Mouse (Mus musculus) embryonic facial prominence, embryonic 13.5 days (tissue): Measurements from ENCODE around the gene Cpne4. TPM values are rescaled to one million over a fixed set of nuclear protein-coding genes. Genes with fewer than 3 reads are reported as not detected.

ENCODE experiments used
- ATAC-seq: fragments of 200-750 bp; cut with Nextera tagmentation; 2 replicates; pipeline ENCODE4 v1.8.0; 2017; ENCODE audit warnings: low read depth; ENCODE audit not compliant: insufficient number of reproducible peaks, insufficient read depth, low FRiP score, low TSS enrichment
- H3K27ac ChIP-seq: fragments of 300-500 bp; sonication (generic); 2 replicates; pipeline ENCODE4 v1.5.1; 2015; ENCODE audit warnings: moderate library complexity, mild to moderate bottlenecking, inconsistent platforms
- H3K27me3 ChIP-seq: fragments of 300-500 bp; sonication (generic); 2 replicates; pipeline ENCODE4 v1.6.1; 2015; ENCODE audit warnings: mild to moderate bottlenecking, inconsistent platforms
- H3K36me3 ChIP-seq: fragments of 300-500 bp; sonication (generic); 2 replicates; pipeline ENCODE4 v1.6.1; 2015; ENCODE audit warnings: mild to moderate bottlenecking, inconsistent platforms
- H3K4me1 ChIP-seq: fragments of 300-500 bp; sonication (generic); 2 replicates; pipeline ENCODE4 v1.6.1; 2015; ENCODE audit warnings: inconsistent platforms
- H3K4me2 ChIP-seq: fragments of 300-500 bp; sonication (generic); 2 replicates; pipeline ENCODE4 v1.6.1; 2015; ENCODE audit warnings: moderate library complexity, mild to moderate bottlenecking, inconsistent platforms
- H3K4me3 ChIP-seq: fragments of 300-500 bp; sonication (generic); 2 replicates; pipeline ENCODE4 v1.5.1; 2015; ENCODE audit warnings: mild to moderate bottlenecking, inconsistent platforms
- H3K9ac ChIP-seq: fragments of 300-500 bp; sonication (generic); 2 replicates; pipeline ENCODE4 v1.6.1; 2015; ENCODE audit warnings: mild to moderate bottlenecking, inconsistent platforms
- H3K9me3 ChIP-seq: fragments of 300-500 bp; sonication (generic); 2 replicates; pipeline ENCODE4 v1.6.1; 2016; ENCODE audit warnings: inconsistent platforms
- WGBS: fragments of 180-500 bp; shearing (Covaris S2); methylation state at CpG from one replicate; pipeline ENCODE4 v1.1.7; 2015; ENCODE audit warnings: mixed read lengths; 5-methylcytosine and 5-hydroxymethylcytosine counted together
- polyA plus RNA-seq: library from polyadenylated mRNA; unstranded; fragments of >200 nt; fragmentation: Nextera tagmentation; extraction: Ambion mirVana; gene quantifications from 2 replicates; pipeline ENCODE4 v1.2.1, GENCODE M21; 2015

Cpne4 gene
- polyA plus RNA-seq, 1 experiment from 2014 or later: 1.6 TPM

- no peak overlapping the region for H3K4me3 ChIP-seq
- H3K9me3 ChIP-seq: no peaks in the 10 kb centered on the region
- ATAC-seq: no peak
- no peak overlapping the region for H3K4me2 ChIP-seq
- H3K27me3 ChIP-seq: no peaks in the 10 kb centered on the region
- 79% methylated on average over 2 of the region's 2 CpGs for WGBS
- H3K4me1 ChIP-seq: 0 out of 2 replicates have a peak, but pooled peaks cover 3% of the 10 kb centered on the region
- no peaks in the 10 kb centered on the region for H3K36me3 ChIP-seq
- H3K9ac ChIP-seq: no peak overlapping the region
- no peak overlapping the region for H3K27ac ChIP-seq
These were observed 47.9 kb downstream of the Cpne4 start for GRCm38 (mm10) chr9:104594979-104595378.

DNA sequence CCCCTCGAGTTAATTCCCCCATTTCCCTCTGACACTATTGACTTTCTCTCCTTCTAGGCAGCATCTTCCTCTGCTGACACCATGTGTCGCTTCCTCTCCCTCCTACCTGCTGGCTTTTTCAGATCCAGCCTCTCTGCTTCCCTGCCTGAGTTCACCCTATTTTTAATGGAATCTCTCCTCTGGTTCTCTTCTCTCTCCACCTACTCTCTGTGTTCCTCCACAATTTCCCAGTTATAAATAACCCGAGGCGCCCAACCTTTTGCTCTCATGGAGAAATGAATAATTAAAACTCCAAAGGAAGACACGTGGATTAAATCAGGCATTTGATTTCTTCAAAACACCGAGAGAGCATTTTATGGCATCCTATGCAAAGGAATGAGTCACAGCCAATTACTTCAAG is 65.4 kb downstream of the Cpne4 start:
- Histone ChIP-seq H3K4me2 (no peak overlapping the region), H3K27me3 (no peaks in the 10 kb centered on the region), H3K36me3 (no peaks in the 10 kb centered on the region), H3K9me3 (no peaks in the 10 kb centered on the region), H3K4me1 (no peaks in the 10 kb centered on the region), H3K9ac (no peak overlapping the region), H3K27ac (no peak overlapping the region), H3K4me3 (no peak overlapping the region)
- 48% methylated on average over 6 of the region's 6 CpGs for WGBS
- ATAC-seq: no peak

DNA sequence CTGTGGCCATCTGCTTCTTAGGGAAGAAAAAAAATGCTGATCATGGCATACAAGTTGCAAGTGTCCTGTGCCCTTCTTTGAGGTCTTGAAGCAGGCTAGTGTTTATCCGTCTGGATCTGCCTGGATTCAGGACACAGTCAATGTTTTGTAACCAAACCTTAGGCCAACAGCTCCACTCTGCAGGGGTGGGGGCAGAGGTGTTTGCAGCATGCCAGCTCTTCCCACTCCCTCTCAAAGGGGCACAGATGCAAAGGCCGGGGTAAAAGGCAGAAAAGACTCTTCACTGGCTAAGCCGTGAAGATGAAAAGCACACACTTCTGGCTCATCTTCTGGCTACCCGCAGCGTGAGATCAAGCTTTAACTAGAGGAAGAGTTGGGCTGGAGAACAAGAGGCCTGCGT is 69.6 kb downstream of the Cpne4 start:
- Histone ChIP-seq H3K27ac (no peak overlapping the region), H3K4me3 (no peak overlapping the region), H3K27me3 (no peaks in the 10 kb centered on the region), H3K9ac (no peak overlapping the region), H3K4me2 (no peak overlapping the region), H3K36me3 (no peaks in the 10 kb centered on the region), H3K4me1 (no peaks in the 10 kb centered on the region), H3K9me3 (no peaks in the 10 kb centered on the region)
- WGBS: 75% methylated on average over 6 of the region's 6 CpGs
- ATAC-seq: no peak

- Histone ChIP-seq H3K4me3 (no peak overlapping the region), H3K36me3 (no peaks in the 10 kb centered on the region), H3K27me3 (no peaks in the 10 kb centered on the region), H3K27ac (no peak overlapping the region), H3K4me2 (no peak overlapping the region), H3K9me3 (no peaks in the 10 kb centered on the region), H3K9ac (no peak overlapping the region), H3K4me1 (no peaks in the 10 kb centered on the region)
- WGBS: 80% methylated on average over 4 of the region's 4 CpGs
- ATAC-seq: no peak
These were observed 76.5 kb downstream of the Cpne4 start for GRCm38 (mm10) chr9:104623564-104623963.

DNA sequence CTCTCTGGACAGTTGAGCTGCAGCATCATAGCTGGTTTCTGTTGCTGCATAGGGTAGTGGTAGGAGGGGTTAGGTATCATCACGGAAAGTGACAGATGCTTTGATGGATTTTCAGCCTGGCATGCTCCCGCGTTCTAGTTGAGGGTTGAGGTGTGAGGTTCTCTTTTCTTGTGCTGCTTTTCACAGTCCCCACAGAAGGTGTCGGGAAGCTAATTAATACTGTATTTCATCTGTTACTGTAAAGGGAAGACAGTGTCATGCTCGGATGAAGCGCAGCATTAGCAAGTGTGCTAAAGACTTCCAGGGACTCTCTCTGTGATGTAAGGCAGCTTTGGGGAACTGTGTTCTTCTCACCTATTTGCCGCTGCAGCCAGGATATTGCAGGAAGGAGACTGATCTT is 80.7 kb downstream of the Cpne4 start:
- 0 out of 2 replicates have a peak, but pooled peaks cover 2% of the 10 kb centered on the region for H3K27me3 ChIP-seq
- no peak overlapping the region for H3K27ac ChIP-seq
- ATAC-seq: no peak
- no peak overlapping the region for H3K4me2 ChIP-seq
- H3K4me1 ChIP-seq: no peaks in the 10 kb centered on the region
- H3K9ac ChIP-seq: no peak overlapping the region
- H3K36me3 ChIP-seq: no peaks in the 10 kb centered on the region
- WGBS: 70% methylated on average over 7 of the region's 7 CpGs
- no peaks in the 10 kb centered on the region for H3K9me3 ChIP-seq
- no peak overlapping the region for H3K4me3 ChIP-seq

GRCm38 (mm10) chr9:104629282-104629681 is 82.2 kb downstream of the Cpne4 start:
- H3K27ac ChIP-seq: no peak overlapping the region
- 0 out of 2 replicates have a peak, but pooled peaks cover 2% of the 10 kb centered on the region for H3K27me3 ChIP-seq
- no peaks in the 10 kb centered on the region for H3K36me3 ChIP-seq
- H3K4me2 ChIP-seq: no peak overlapping the region
- no peaks in the 10 kb centered on the region for H3K4me1 ChIP-seq
- 76% methylated on average over 7 of the region's 7 CpGs for WGBS
- no peak overlapping the region for H3K4me3 ChIP-seq
- no peak overlapping the region for H3K9ac ChIP-seq
- ATAC-seq: no peak
- no peaks in the 10 kb centered on the region for H3K9me3 ChIP-seq

DNA sequence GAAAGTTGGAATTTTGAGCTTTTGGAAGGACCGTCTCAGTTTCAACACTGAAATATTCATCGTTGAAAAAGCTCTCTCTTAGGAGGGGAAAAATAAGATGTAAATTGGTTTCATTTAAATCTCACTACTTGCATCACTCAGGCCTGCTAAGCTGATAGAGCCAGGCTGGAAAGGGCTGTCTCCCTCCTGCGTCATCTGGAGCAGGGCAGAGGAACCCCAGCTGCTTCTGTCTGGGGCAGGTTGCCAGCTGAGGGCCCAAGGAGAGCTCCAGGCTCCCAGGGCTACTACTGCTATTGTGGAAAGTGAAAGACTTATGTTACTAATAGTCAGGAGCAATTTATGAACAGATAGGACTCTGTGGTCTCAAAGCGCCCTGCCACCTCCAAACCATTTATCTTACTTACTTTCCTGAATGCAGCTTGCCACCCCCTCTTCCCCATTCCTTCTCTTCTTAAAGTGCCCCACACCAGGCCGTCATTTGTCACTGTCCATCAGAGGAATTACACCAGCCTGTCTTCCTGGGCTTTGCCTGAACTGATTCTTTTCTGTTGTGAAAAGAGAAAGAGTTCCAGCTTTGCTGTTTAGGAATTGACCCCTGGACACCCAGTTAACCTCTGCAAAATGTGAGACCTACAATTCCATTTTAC is 99.4 kb downstream of the Cpne4 start:
- Histone ChIP-seq H3K9ac (no peak overlapping the region), H3K27me3 (no peaks in the 10 kb centered on the region), H3K36me3 (no peaks in the 10 kb centered on the region), H3K9me3 (no peaks in the 10 kb centered on the region), H3K4me3 (no peak overlapping the region), H3K27ac (no peak overlapping the region), H3K4me2 (no peak overlapping the region), H3K4me1 (no peaks in the 10 kb centered on the region)
- ATAC-seq: no peak
- 63% methylated on average over 5 of the region's 5 CpGs for WGBS

DNA sequence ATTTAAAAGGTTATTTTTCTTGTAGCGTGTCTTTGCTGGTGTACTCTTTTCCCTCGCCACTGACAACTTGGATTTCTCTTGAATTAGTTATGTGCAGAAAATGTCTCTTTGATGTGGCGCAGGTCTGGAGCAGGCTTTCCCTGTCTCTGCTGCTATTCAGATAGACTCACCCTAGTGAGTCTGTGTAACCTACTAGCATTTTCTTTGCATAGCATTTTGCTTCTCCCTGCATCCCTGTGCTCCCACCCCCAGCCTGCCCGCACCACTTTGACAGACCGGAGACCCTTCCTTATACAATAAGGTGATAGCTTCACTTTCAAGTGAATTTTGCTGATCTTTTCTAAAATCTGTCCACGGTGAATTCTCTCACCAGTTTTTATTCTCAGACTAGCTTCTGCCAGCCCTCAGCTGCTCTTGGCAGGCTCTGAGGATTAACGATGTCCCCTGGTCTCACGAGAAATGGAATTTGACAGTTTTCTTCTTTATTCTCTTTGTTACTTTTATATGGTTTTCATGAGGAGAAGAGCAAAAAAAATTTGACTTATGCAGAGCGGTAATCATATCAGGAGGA is 105.7 kb downstream of the Cpne4 start:
- Histone ChIP-seq H3K36me3 (no peaks in the 10 kb centered on the region), H3K4me2 (no peak overlapping the region), H3K4me1 (no peaks in the 10 kb centered on the region), H3K27me3 (no peaks in the 10 kb centered on the region), H3K27ac (no peak overlapping the region), H3K9ac (no peak overlapping the region), H3K9me3 (no peaks in the 10 kb centered on the region), H3K4me3 (no peak overlapping the region)
- WGBS: 64% methylated on average over 9 of the region's 9 CpGs
- ATAC-seq: no peak

DNA sequence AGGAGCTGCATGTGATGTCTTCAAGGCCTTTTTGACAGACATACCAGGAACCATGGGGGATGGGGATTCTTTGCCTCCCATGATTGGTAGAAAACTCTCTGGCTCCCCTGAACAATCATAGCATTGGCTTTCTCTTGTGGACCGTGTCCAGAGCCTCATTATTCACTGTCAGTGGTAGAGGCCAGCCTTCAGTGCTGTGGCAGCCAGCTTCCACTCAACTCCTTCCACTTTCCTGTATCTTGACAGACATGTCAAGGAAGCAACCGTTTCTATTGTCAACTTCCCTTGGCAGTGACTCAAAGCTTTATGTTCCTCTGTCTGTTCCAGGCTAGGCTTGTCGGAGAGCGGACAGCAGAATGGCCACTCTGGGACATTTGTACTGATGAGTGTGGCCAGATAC is 112.7 kb downstream of the Cpne4 start:
- Histone ChIP-seq H3K27me3 (no peaks in the 10 kb centered on the region), H3K4me1 (no peaks in the 10 kb centered on the region), H3K4me2 (no peak overlapping the region), H3K36me3 (no peaks in the 10 kb centered on the region), H3K4me3 (no peak overlapping the region), H3K9ac (no peak overlapping the region), H3K9me3 (no peaks in the 10 kb centered on the region), H3K27ac (no peak overlapping the region)
- 82% methylated on average over 4 of the region's 4 CpGs for WGBS
- no peak for ATAC-seq

DNA sequence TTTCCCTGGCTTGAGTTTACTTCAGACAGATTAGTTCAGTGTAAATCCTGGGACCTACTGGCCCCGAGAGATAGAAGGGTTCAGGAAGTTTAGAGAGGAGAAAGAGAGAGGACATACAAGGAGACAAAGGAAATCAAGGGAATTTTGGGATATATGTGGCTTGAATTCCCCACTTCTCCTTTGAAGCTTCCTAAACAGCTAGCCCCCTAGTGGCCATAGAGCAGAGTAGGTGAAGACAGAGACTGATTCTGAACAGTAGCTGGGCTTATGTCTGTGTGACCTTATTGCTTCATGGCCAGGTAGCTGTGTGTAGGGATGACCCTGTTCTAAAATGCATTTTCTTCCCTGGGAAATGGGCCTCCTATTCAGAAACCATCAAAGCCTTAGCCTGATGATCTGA is 129.6 kb downstream of the Cpne4 start:
- H3K27me3 ChIP-seq: no peaks in the 10 kb centered on the region
- H3K27ac ChIP-seq: no peak overlapping the region
- H3K4me1 ChIP-seq: no peaks in the 10 kb centered on the region
- ATAC-seq: no peak
- H3K36me3 ChIP-seq: no peaks in the 10 kb centered on the region
- no peaks in the 10 kb centered on the region for H3K9me3 ChIP-seq
- H3K9ac ChIP-seq: no peak overlapping the region
- no peak overlapping the region for H3K4me2 ChIP-seq
- WGBS: 42% methylated on average over 1 of the region's 1 CpGs
- no peak overlapping the region for H3K4me3 ChIP-seq

DNA sequence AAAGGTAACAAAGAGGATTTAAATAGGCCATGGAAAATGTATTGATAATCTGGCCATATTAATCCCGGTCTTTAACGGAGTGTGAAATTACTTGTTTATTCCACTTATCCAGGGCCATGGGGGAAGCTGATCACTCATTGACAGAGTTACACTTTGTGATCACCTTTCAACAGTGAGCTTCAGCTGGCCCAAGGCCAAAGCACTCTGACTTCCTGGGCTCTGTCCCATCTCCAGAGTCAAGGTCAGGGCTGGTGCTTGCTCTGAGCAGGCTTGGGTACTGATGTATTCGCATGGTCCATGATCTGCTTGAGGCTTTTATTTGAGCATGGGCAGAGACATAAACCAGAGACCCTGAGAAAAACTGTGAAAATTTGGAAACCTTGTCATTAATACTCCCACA is 131.5 kb downstream of the Cpne4 start:
- H3K27ac ChIP-seq: no peak overlapping the region
- no peak overlapping the region for H3K9ac ChIP-seq
- no peaks in the 10 kb centered on the region for H3K36me3 ChIP-seq
- H3K9me3 ChIP-seq: no peaks in the 10 kb centered on the region
- H3K4me3 ChIP-seq: no peak overlapping the region
- WGBS: 88% methylated on average over 3 of the region's 3 CpGs
- H3K4me1 ChIP-seq: no peaks in the 10 kb centered on the region
- no peaks in the 10 kb centered on the region for H3K27me3 ChIP-seq
- ATAC-seq: no peak
- no peak overlapping the region for H3K4me2 ChIP-seq

DNA sequence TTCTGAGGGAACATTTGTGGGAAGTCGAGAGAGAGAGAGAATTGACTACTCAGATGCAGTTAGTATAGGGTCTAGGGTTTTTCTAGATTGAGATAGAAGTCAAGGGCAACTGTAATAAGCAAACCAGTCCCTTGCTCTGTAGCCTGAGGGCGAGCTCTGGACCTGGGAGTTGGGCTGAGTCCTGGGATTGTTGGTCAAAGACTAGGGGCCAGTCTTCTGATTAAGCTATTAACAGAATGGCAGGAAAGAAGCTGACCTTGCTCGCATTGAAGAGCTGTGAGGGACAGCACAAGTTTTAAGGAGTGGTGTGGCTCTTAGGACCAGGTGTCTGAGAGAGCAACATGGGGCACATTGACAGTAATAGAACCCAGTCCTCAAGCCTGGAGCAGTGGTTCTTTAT is 140.0 kb downstream of the Cpne4 start:
- H3K4me2 ChIP-seq: no peak overlapping the region
- WGBS: 56% methylated on average over 3 of the region's 3 CpGs
- ATAC-seq: no peak

More for the DNA sequence above, 140.0 kb downstream of the Cpne4 start:
- Histone ChIP-seq H3K4me1 (no peaks in the 10 kb centered on the region), H3K4me3 (no peak overlapping the region), H3K9ac (no peak overlapping the region), H3K27me3 (no peaks in the 10 kb centered on the region), H3K9me3 (no peaks in the 10 kb centered on the region), H3K36me3 (no peaks in the 10 kb centered on the region), H3K27ac (no peak overlapping the region)
